Mouse (Mus musculus) megakaryocyte, embryonic 14.5 days (primary cell): Measurements from ENCODE around the gene Shisa9.

Experiments
- FLI1 ChIP-seq: IDR thresholded peaks from 2 replicates; pipeline ENCODE4 v1.6.1; 2012; ENCODE audit warnings: low read length, inconsistent platforms, mixed read lengths
- GATA1 ChIP-seq: IDR thresholded peaks from 3 replicates; pipeline ENCODE4 v1.6.1; 2012; ENCODE audit warnings: mixed read lengths, low read length, inconsistent platforms, borderline replicate concordance

GRCm38 (mm10) chr16:12116926-12117325 is 133.0 kb downstream of the Shisa9 start:
- TF ChIP-seq FLI1, result no peak
- no peak for TF ChIP-seq GATA1
